Mouse (Mus musculus) cortical plate, adult 2 months (tissue): ENCODE measurements at regions not wholly inside any gene's neighbourhood (a gene's known extent, or its start where the extent isn't known, plus 50 kb on each side); places are given as distances from the start of the nearest gene placed in this dataset.

Experiments
- H3K27ac ChIP-seq: fragments of 200-500 bp; 2 replicates; pipeline ENCODE4 v1.5.1; 2012; ENCODE audit warnings: low read length, control low read depth, inconsistent platforms; ENCODE audit not compliant: insufficient read depth
- H3K4me1 ChIP-seq: fragments of 200-500 bp; 2 replicates; pipeline ENCODE4 v1.6.1; 2011; ENCODE audit warnings: low read length; ENCODE audit not compliant: control insufficient read depth, insufficient read depth
- H3K4me3 ChIP-seq: fragments of 200-500 bp; 2 replicates; pipeline ENCODE4 v1.5.1; 2011; ENCODE audit warnings: mild to moderate bottlenecking, low read length, control low read depth; ENCODE audit not compliant: insufficient read depth
- CTCF ChIP-seq: fragments of 200-500 bp; IDR thresholded peaks from 2 replicates; pipeline ENCODE4 v1.5.1; 2011; ENCODE audit warnings: mild to moderate bottlenecking, control low read depth, low read length; ENCODE audit not compliant: insufficient read depth; ENCODE audit errors: extremely low read depth
- POLR2A ChIP-seq: fragments of 200-500 bp; IDR thresholded peaks from 2 replicates; pipeline ENCODE4 v1.6.1; 2011; ENCODE audit warnings: mild to moderate bottlenecking, low read length, control low read depth; ENCODE audit not compliant: insufficient read depth; ENCODE audit errors: extremely low read depth

GRCm38 (mm10) chr1:155027583-155027982 lies 71.9 kb downstream of the Ier5 start:
- H3K4me3 ChIP-seq, result no peak overlapping the region
- TF ChIP-seq CTCF (no peak), POLR2A (no peak)
- peaks cover 6% of the 10 kb centered on the region for H3K4me1 ChIP-seq
- no peak overlapping the region for H3K27ac ChIP-seq

DNA sequence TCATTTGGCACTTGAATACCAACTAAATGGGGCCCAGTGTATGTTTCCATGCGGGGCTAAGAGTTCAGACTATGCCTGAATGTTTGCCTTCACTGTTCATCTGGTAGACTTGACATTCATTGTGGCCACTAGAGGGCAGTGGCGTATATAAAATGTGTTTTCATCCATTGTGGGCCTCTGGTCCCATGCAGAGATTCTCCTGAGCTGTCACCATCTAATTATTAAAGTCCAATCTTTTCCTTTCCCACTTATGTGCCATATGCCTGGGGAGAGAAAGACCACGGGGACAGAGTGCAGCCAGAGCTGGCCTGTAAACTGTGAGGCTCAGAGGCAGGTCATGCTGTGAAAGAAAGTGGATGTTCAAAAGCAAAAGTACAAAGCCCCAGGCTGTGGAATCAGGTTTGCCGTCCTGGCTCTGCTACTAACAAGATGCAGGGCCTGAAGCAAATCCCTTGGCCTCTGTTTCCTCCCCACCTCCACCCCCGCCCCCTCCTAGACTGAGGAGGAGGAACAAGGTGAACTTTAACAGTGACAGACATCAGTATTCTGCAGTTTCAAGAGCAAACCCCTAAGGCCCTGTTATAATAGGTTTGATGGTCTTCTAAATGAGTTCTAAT lies 73.5 kb downstream of the Ier5 start:
- Histone ChIP-seq H3K27ac (no peak overlapping the region), H3K4me1 (peaks cover 6% of the 10 kb centered on the region), H3K4me3 (no peak overlapping the region)
- peak; percentile 85 for TF ChIP-seq CTCF
- TF ChIP-seq POLR2A, result no peak

GRCm38 (mm10) chr1:155023324-155023723 lies 76.1 kb downstream of the Ier5 start:
- TF ChIP-seq CTCF (no peak), POLR2A (no peak)
- peaks cover 3% of the 10 kb centered on the region for H3K4me1 ChIP-seq
- no peak overlapping the region for H3K27ac ChIP-seq
- H3K4me3 ChIP-seq, result no peak overlapping the region

- no peak overlapping the region for H3K4me3 ChIP-seq
- H3K27ac ChIP-seq, result no peak overlapping the region
- H3K4me1 ChIP-seq, result peaks cover 7% of the 10 kb centered on the region
- TF ChIP-seq CTCF (no peak), POLR2A (no peak)
These were observed 83.8 kb downstream of the Ier5 start for GRCm38 (mm10) chr1:155015669-155016068.

DNA sequence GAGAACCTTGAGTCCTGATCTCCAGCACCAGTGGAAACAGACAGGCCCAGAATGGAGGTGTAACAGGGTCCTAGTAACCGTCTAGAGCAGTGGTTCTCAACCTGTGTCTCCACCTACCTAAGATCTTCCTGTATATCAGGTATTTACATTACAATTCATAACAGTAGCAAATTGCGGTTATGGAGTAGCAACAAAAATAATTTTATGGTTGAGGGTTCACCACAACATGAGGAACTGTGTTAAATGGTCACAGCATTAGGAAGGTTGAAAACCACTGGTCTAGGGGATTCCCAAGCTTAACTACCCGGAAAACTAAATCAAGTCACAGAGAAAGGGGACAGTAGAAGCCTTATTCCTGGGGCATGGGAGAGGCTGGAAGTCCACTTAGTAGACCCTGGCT lies 84.5 kb downstream of the Ier5 start:
- H3K27ac ChIP-seq, result no peak overlapping the region
- no peak overlapping the region for H3K4me3 ChIP-seq
- no peak for TF ChIP-seq CTCF
- TF ChIP-seq POLR2A, result no peak
- H3K4me1 ChIP-seq, result peaks cover 7% of the 10 kb centered on the region

DNA sequence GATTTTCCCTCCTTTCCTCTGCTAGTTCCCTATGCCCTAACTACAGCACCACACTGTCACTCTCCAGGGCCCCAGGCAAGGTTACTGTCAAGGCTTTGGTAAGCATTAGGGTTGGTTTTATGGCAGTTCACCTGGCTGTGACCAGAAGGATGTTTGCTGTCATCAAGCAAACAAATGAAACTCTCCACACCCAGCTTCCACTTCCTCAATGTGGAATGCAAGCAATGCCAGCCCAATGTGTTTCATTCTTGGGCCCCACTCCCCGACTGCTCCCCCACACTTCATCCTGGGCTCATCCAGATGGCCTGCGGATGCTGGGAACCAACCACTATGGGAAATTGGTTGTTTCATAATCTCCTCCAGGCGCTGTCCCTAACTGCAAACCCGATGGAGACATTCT lies 85.7 kb downstream of the Ier5 start:
- TF ChIP-seq POLR2A (no peak), CTCF (no peak)
- Histone ChIP-seq H3K4me3 (no peak overlapping the region), H3K4me1 (peaks cover 7% of the 10 kb centered on the region), H3K27ac (no peak overlapping the region)

GRCm38 (mm10) chr1:155013361-155013760 lies 86.1 kb downstream of the Ier5 start:
- no peak overlapping the region for H3K27ac ChIP-seq
- H3K4me1 ChIP-seq, result peaks cover 7% of the 10 kb centered on the region
- no peak for TF ChIP-seq POLR2A
- TF ChIP-seq CTCF, result no peak
- no peak overlapping the region for H3K4me3 ChIP-seq

DNA sequence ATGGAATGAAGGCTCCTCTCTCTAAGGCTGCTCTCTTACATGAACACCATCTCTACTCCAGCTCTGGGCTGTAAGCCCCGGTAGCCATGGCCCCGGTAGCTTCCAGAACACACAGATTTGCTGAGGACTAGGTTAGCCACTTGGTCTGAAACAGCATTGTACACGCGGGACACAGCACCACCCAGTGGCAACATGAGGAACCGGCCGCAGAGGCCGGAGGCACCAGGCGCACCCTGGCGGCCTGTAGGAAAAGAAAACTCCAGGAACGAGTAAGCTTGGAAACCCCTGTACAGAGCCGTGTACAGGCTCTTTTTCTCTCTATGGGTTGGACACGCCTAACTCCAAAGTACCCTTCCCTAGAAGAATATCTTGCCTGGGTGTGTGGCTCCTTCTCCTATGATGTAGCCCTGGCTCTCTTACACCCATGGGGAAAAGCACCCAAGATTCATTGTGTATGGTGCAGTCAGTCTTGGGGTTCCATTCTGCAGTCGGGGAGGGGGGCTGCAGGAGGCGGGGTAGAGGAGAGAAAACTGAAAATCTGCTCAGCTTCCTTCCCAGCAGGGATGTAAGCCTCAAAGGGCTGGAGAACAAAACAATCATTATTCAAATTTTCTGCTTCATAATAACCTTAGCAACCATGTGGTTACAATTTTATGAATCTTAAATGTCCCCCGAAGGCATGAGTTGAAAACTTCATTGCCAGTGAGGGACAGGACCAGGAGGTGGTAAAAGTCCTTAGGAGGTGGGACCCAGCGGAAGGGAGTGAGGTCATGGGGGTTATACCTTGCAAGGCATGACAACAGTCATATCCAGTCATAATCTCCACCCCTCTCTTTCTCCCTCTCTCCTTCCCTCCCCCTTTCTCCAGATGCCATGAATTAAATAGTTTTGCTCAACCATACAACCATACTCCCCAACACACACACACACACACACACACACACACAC lies 92.6 kb downstream of the Ier5 start:
- no peaks in the 10 kb centered on the region for H3K4me1 ChIP-seq
- no peak overlapping the region for H3K4me3 ChIP-seq
- TF ChIP-seq POLR2A (no peak), CTCF (peak; percentile 100)
- no peak overlapping the region for H3K27ac ChIP-seq

- Histone ChIP-seq H3K4me1 (no peaks in the 10 kb centered on the region), H3K27ac (no peak overlapping the region), H3K4me3 (no peak overlapping the region)
- no peak for TF ChIP-seq POLR2A
- no peak for TF ChIP-seq CTCF
These were observed 93.3 kb downstream of the Ier5 start for GRCm38 (mm10) chr1:155006099-155006498.

- Histone ChIP-seq H3K4me1 (no peaks in the 10 kb centered on the region; the same call in 1 of the 2 replicates), H3K27ac (no peak overlapping the region), H3K4me3 (no peak overlapping the region)
- no peak for TF ChIP-seq CTCF
These were observed 99.1 kb downstream of the Ier5 start for GRCm38 (mm10) chr1:155000301-155000700.
